In the genomic region with DNA sequence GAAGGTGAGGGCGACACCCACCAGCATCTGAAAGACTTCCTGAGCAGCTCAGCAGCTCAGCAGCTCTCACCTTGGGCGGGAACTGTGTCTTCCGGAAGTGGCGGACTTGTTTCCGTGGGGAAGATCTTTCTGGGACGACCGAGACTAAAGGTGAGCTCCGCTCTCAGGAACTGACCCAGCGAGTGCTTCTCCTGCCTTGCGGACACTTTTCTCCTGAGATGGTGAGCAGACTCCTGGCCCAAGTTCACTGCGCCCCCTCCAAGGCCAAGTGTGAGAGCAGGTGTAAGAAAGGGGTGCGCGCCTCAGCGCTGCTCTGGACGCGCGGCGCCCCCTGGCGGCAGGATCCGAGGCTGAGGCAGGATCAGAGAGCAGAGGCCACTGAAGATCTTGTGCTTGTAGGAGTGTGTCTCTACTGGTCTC, we compare ENCODE assay signal across 8 mouse cellular contexts. TPM values are rescaled to one million over a fixed set of nuclear protein-coding genes. Genes with fewer than 3 reads are reported as not detected.
DNase-seq lines count a peak whose midpoint lies in the region; ATAC-seq lines count a peak whose summit lies in the region.
"Not testable (repeated sequence)": the region's sequence is repeated elsewhere in the genome, so short reads cannot be mapped to it uniquely, and the experiment has no call there.

TSS of gene Nat8f4 (minus strand) at position 243 of the 420 bp plus-strand sequence.

- peak within 1 kb of the TSS; percentile 14 for H3K4me3 ChIP-seq in hindbrain, embryonic 14.5 days (replicated peaks; ENCODE audit: low read length)

- not testable (repeated sequence) for H3K9ac ChIP-seq in hindbrain, embryonic 14.5 days

- WGBS in hindbrain, embryonic 14.5 days = 23% methylated on average over 20 of the region's 20 CpGs

- peak; percentile 77 for DNase-seq in R1 (ENCODE audit: low read depth, low spot score)
- peak; percentile 85 for DNase-seq in cerebellum, postnatal 36 days
- DNase-seq in frontal cortex, postnatal 36 days (ENCODE audit: low spot score in 2 of 2) = peak; percentile 83 to 88
- not testable (repeated sequence) for DNase-seq in hindbrain, embryonic 14.5 days (ENCODE audit: low spot score)
- peak; percentile 83 for DNase-seq in layer of hippocampus, postnatal 25 days (ENCODE audit: extremely low spot score in 1 of 2, low spot score in 1 of 2)
- DNase-seq in lung, postnatal 10 days = peak; percentile 79
- peak; percentile 80 for DNase-seq in ovary, postnatal 36 days (ENCODE audit: low spot score)
- peak; percentile 90 for DNase-seq in thymus, postnatal 25 days

- H3K27me3 ChIP-seq in hindbrain, embryonic 14.5 days (ENCODE audit: control insufficient read depth, insufficient read depth, low read length) = not testable (repeated sequence)

- not testable (repeated sequence) for H3K27ac ChIP-seq in hindbrain, embryonic 14.5 days

- not testable (repeated sequence) for H3K4me1 ChIP-seq in hindbrain, embryonic 14.5 days (replicated peaks; ENCODE audit: control insufficient read depth, insufficient read depth, low read length)

- not testable (repeated sequence) for H3K36me3 ChIP-seq in hindbrain, embryonic 14.5 days (replicated peaks; ENCODE audit: control insufficient read depth, insufficient read depth)

- H3K9me3 ChIP-seq in hindbrain, embryonic 14.5 days (ENCODE audit: control insufficient read depth, low read length) = not testable (repeated sequence)

- peak; percentile 74 for ATAC-seq in hindbrain, embryonic 14.5 days (ENCODE audit: low FRiP score)

- peak within 1 kb of the TSS; percentile 40 for H3K4me2 ChIP-seq in hindbrain, embryonic 14.5 days (replicated peaks)

RNA-seq across cellular contexts. Expression of gene Nat8f4, which starts in this region (rescaled TPM):
- 6.2 and 6.6 TPM in 2 replicates for polyA plus RNA-seq in hindbrain, embryonic 14.5 days (2014; fragmentation: Nextera tagmentation; extraction: Ambion mirVana)
- total RNA-seq in layer of hippocampus, postnatal 25 days (2021) = 1 to 10 TPM; 7.9 to 8.6 TPM
